Mouse (Mus musculus) neural tube, embryonic 14.5 days (tissue): ENCODE results near the gene Mtss1l. TPM values are rescaled to one million over a fixed set of nuclear protein-coding genes. Genes with fewer than 3 reads are reported as not detected.

ENCODE experiments used
- ATAC-seq: fragments of 200-750 bp; cut with Nextera tagmentation; 2 replicates; pipeline ENCODE4 v1.8.0; 2017; ENCODE audit warnings: low read depth, mild to moderate bottlenecking, moderate TSS enrichment, moderate library complexity
- H3K27ac ChIP-seq: fragments of 300-500 bp; sonication (generic); 2 replicates; pipeline ENCODE4 v1.5.1; 2014; ENCODE audit warnings: low read depth, mild to moderate bottlenecking, control low read depth, low read length, moderate library complexity, mixed read lengths
- H3K27me3 ChIP-seq: fragments of 300-500 bp; sonication (generic); 2 replicates; pipeline ENCODE4 v1.6.1; 2014; ENCODE audit warnings: low read length; ENCODE audit not compliant: control insufficient read depth, insufficient read depth
- H3K36me3 ChIP-seq: fragments of 300-500 bp; sonication (generic); 2 replicates; pipeline ENCODE4 v1.6.1; 2014; ENCODE audit warnings: low read length, mixed read lengths; ENCODE audit not compliant: control insufficient read depth, insufficient read depth
- H3K4me1 ChIP-seq: fragments of 300-500 bp; sonication (generic); 2 replicates; pipeline ENCODE4 v1.6.1; 2014; ENCODE audit warnings: low read length; ENCODE audit not compliant: control insufficient read depth, insufficient read depth
- H3K4me2 ChIP-seq: fragments of 300-500 bp; sonication (generic); 2 replicates; pipeline ENCODE4 v1.6.1; 2014; ENCODE audit warnings: mild to moderate bottlenecking, low read depth, low read length, control low read depth
- H3K4me3 ChIP-seq: fragments of 300-500 bp; sonication (generic); 2 replicates; pipeline ENCODE4 v1.5.1; 2014; ENCODE audit warnings: low read depth, low read length, control low read depth, mixed read lengths
- H3K9ac ChIP-seq: fragments of 300-500 bp; sonication (generic); replicated peaks from 2 replicates; pipeline ENCODE4 v1.6.1; 2014; ENCODE audit warnings: low read depth, mild to moderate bottlenecking, control low read depth, low read length, mixed read lengths
- H3K9me3 ChIP-seq: fragments of 300-500 bp; sonication (generic); 2 replicates; pipeline ENCODE4 v1.6.1; 2016; ENCODE audit warnings: low read length; ENCODE audit not compliant: control insufficient read depth
- WGBS: fragments of 180-500 bp; shearing (Covaris S2); extraction: QIAGEN DNeasy Blood & Tissue Kit; methylation state at CpG from one replicate; pipeline ENCODE4 v1.1.7; 2014; 5-methylcytosine and 5-hydroxymethylcytosine counted together
- polyA plus RNA-seq: library from polyadenylated mRNA; unstranded; fragments of >200 nt; fragmentation: Nextera tagmentation; extraction: Ambion mirVana; gene quantifications from 2 replicates; pipeline ENCODE4 v1.2.1, GENCODE M21; 2014

The Mtss1l gene
- polyA plus RNA-seq: 23.9 and 24.9 TPM in 2 replicates

- Histone ChIP-seq H3K9me3 (no peaks in the 10 kb centered on the region), H3K4me2 (peak within 1 kb of the TSS; percentile 97), H3K9ac (peak within 1 kb of the TSS; percentile 90), H3K4me3 (peak within 1 kb of the TSS; percentile 62), H3K4me1 (peaks cover 60% of the 10 kb centered on the region), H3K27me3 (no peaks in the 10 kb centered on the region), H3K27ac (peak within 1 kb of the TSS; percentile 80), H3K36me3 (no peaks in the 10 kb centered on the region; the same call in 1 of the 2 replicates)
- ATAC-seq: peak; percentile 74
- WGBS: 5% methylated on average over 65 of the region's 75 CpGs
Measured at GRCm38 (mm10) chr8:110720685-110721598, at the start of gene Mtss1l. Gene Mtss1l, plus strand, starts transcription at chr8:110721476.

- no peaks in the 10 kb centered on the region for H3K4me1 ChIP-seq
- 86% methylated on average over 2 of the region's 2 CpGs for WGBS
- no peaks in the 10 kb centered on the region for H3K9me3 ChIP-seq
- no peak overlapping the region for H3K4me2 ChIP-seq
- no peak for ATAC-seq
- H3K36me3 ChIP-seq: peaks cover 3% of the 10 kb centered on the region; the same call in 1 of the 2 replicates
- no peak overlapping the region for H3K9ac ChIP-seq
- no peak overlapping the region for H3K27ac ChIP-seq
- H3K4me3 ChIP-seq: no peak overlapping the region
- H3K27me3 ChIP-seq: no peaks in the 10 kb centered on the region
Measured at GRCm38 (mm10) chr8:110672133-110672532, 49.1 kb upstream of the Mtss1l start.

- no peak overlapping the region for H3K4me2 ChIP-seq
- H3K9ac ChIP-seq: no peak overlapping the region
- no peaks in the 10 kb centered on the region for H3K27me3 ChIP-seq
- no peaks in the 10 kb centered on the region for H3K9me3 ChIP-seq
- 89% methylated on average over 2 of the region's 2 CpGs for WGBS
- no peak overlapping the region for H3K4me3 ChIP-seq
- peaks cover 3% of the 10 kb centered on the region; the same call in 1 of the 2 replicates for H3K36me3 ChIP-seq
- no peaks in the 10 kb centered on the region for H3K4me1 ChIP-seq
- H3K27ac ChIP-seq: no peak overlapping the region
- ATAC-seq: no peak
Measured at GRCm38 (mm10) chr8:110673168-110673567, 48.1 kb upstream of the Mtss1l start.

GRCm38 (mm10) chr8:110674589-110674988 lies 46.7 kb upstream of the Mtss1l start:
- Histone ChIP-seq H3K4me1 (no peaks in the 10 kb centered on the region), H3K36me3 (peaks cover 3% of the 10 kb centered on the region; the same call in 1 of the 2 replicates), H3K27me3 (no peaks in the 10 kb centered on the region), H3K4me2 (no peak overlapping the region), H3K9ac (no peak overlapping the region), H3K9me3 (no peaks in the 10 kb centered on the region), H3K27ac (no peak overlapping the region), H3K4me3 (no peak overlapping the region)
- WGBS: 96% methylated on average over 1 of the region's 1 CpGs
- ATAC-seq: no peak

GRCm38 (mm10) chr8:110676702-110677101 lies 44.6 kb upstream of the Mtss1l start:
- Histone ChIP-seq H3K4me2 (no peak overlapping the region), H3K27ac (no peak overlapping the region), H3K36me3 (peaks cover under 1% of the 10 kb centered on the region; the same call in 1 of the 2 replicates), H3K4me1 (no peaks in the 10 kb centered on the region), H3K27me3 (no peaks in the 10 kb centered on the region), H3K9me3 (no peaks in the 10 kb centered on the region), H3K4me3 (no peak overlapping the region), H3K9ac (no peak overlapping the region)
- ATAC-seq: no peak
- WGBS: 77% methylated on average over 5 of the region's 5 CpGs

GRCm38 (mm10) chr8:110677174-110677660 lies 44.1 kb upstream of the Mtss1l start:
- H3K9ac ChIP-seq: no peak overlapping the region
- no peaks in the 10 kb centered on the region for H3K27me3 ChIP-seq
- WGBS: 90% methylated on average over 5 of the region's 5 CpGs
- H3K4me3 ChIP-seq: no peak overlapping the region
- no peaks in the 10 kb centered on the region for H3K4me1 ChIP-seq
- no peak for ATAC-seq
- no peak overlapping the region for H3K27ac ChIP-seq
- no peaks in the 10 kb centered on the region for H3K9me3 ChIP-seq
- H3K36me3 ChIP-seq: no peaks in the 10 kb centered on the region; the same call in 1 of the 2 replicates
- no peak overlapping the region for H3K4me2 ChIP-seq

GRCm38 (mm10) chr8:110678989-110679388 lies 42.3 kb upstream of the Mtss1l start:
- H3K4me2 ChIP-seq: no peak overlapping the region
- H3K27ac ChIP-seq: no peak overlapping the region
- no peaks in the 10 kb centered on the region for H3K27me3 ChIP-seq
- H3K36me3 ChIP-seq: peaks cover 8% of the 10 kb centered on the region
- H3K4me3 ChIP-seq: no peak overlapping the region
- H3K9me3 ChIP-seq: no peaks in the 10 kb centered on the region
- WGBS: 32% methylated on average over 3 of the region's 3 CpGs
- no peaks in the 10 kb centered on the region for H3K4me1 ChIP-seq
- no peak for ATAC-seq
- no peak overlapping the region for H3K9ac ChIP-seq

- Histone ChIP-seq H3K4me2 (no peak overlapping the region), H3K4me3 (no peak overlapping the region), H3K9me3 (no peaks in the 10 kb centered on the region), H3K27me3 (no peaks in the 10 kb centered on the region), H3K4me1 (no peaks in the 10 kb centered on the region), H3K27ac (no peak overlapping the region), H3K9ac (no peak overlapping the region), H3K36me3 (peaks cover 8% of the 10 kb centered on the region)
- ATAC-seq: no peak
- 84% methylated on average over 5 of the region's 5 CpGs for WGBS
Measured at GRCm38 (mm10) chr8:110687726-110688125, 33.5 kb upstream of the Mtss1l start.

- H3K36me3 ChIP-seq: peaks cover 11% of the 10 kb centered on the region
- WGBS: 85% methylated on average over 9 of the region's 9 CpGs
- no peaks in the 10 kb centered on the region for H3K9me3 ChIP-seq
- no peaks in the 10 kb centered on the region for H3K27me3 ChIP-seq
- no peak overlapping the region for H3K9ac ChIP-seq
- H3K4me2 ChIP-seq: no peak overlapping the region
- no peak for ATAC-seq
- H3K4me1 ChIP-seq: peaks cover 6% of the 10 kb centered on the region; the same call in 1 of the 2 replicates
- H3K4me3 ChIP-seq: no peak overlapping the region
- no peak overlapping the region for H3K27ac ChIP-seq
Measured at GRCm38 (mm10) chr8:110689961-110690360, 31.3 kb upstream of the Mtss1l start.
